Mouse (Mus musculus): ENCODE measurements around the gene Sec14l1.

Sec14l1 gene

GRCm38 (mm10) chr11:117076576-117077196, 38.3 kb upstream of the Sec14l1 start:
- Histone ChIP-seq H3K4me1 (replicated peaks; ENCODE audit: low read depth, low read length) (peaks cover 60% of the 10 kb centered on the region), H3K27me3 (ENCODE audit: insufficient read depth, low read length) (no peaks in the 10 kb centered on the region), H3K9me3 (ENCODE audit: low read length) (peaks cover 12% of the 10 kb centered on the region), H3K36me3 (ENCODE audit: insufficient read depth, low read length) (peaks cover 45% of the 10 kb centered on the region), H3K4me3 (replicated peaks; ENCODE audit: low read length) (peak overlapping the region; percentile 93)
- no peak for TF ChIP-seq CTCF (conservative IDR thresholded peaks at IDR 0.05; ENCODE audit: low read length)
- TF ChIP-seq POU5F1 (IDR thresholded peaks at IDR 0.05; ENCODE audit: borderline replicate concordance, low read length): no peak
- TF ChIP-seq NANOG (IDR thresholded peaks at IDR 0.05; ENCODE audit: borderline replicate concordance, low read length): no peak

GRCm38 (mm10) chr11:117077227-117077626, 37.7 kb upstream of the Sec14l1 start:
- Histone ChIP-seq H3K27me3 (ENCODE audit: insufficient read depth, low read length) (no peaks in the 10 kb centered on the region), H3K4me1 (replicated peaks; ENCODE audit: low read depth, low read length) (peaks cover 63% of the 10 kb centered on the region), H3K9me3 (ENCODE audit: low read length) (peaks cover 12% of the 10 kb centered on the region), H3K4me3 (replicated peaks; ENCODE audit: low read length) (peak overlapping the region; percentile 93), H3K36me3 (ENCODE audit: insufficient read depth, low read length) (peaks cover 45% of the 10 kb centered on the region)
- TF ChIP-seq NANOG (IDR thresholded peaks at IDR 0.05; ENCODE audit: borderline replicate concordance, low read length) (no peak), CTCF (conservative IDR thresholded peaks at IDR 0.05; ENCODE audit: low read length) (no peak), POU5F1 (IDR thresholded peaks at IDR 0.05; ENCODE audit: borderline replicate concordance, low read length) (no peak)

GRCm38 (mm10) chr11:117077902-117078301, 37.1 kb upstream of the Sec14l1 start:
- H3K9me3 ChIP-seq (ENCODE audit: low read length): peaks cover 12% of the 10 kb centered on the region
- H3K4me3 ChIP-seq (replicated peaks; ENCODE audit: low read length): peak overlapping the region; percentile 93
- H3K36me3 ChIP-seq (ENCODE audit: insufficient read depth, low read length): peaks cover 45% of the 10 kb centered on the region
- no peak for TF ChIP-seq NANOG (IDR thresholded peaks at IDR 0.05; ENCODE audit: borderline replicate concordance, low read length)
- TF ChIP-seq POU5F1 (IDR thresholded peaks at IDR 0.05; ENCODE audit: borderline replicate concordance, low read length): no peak
- TF ChIP-seq CTCF (conservative IDR thresholded peaks at IDR 0.05; ENCODE audit: low read length): no peak
- peaks cover 63% of the 10 kb centered on the region for H3K4me1 ChIP-seq (replicated peaks; ENCODE audit: low read depth, low read length)
- H3K27me3 ChIP-seq (ENCODE audit: insufficient read depth, low read length): no peaks in the 10 kb centered on the region

GRCm38 (mm10) chr11:117078637-117079240, 36.2 kb upstream of the Sec14l1 start:
- H3K4me1 ChIP-seq (replicated peaks; ENCODE audit: low read depth, low read length): peaks cover 71% of the 10 kb centered on the region
- H3K27me3 ChIP-seq (ENCODE audit: insufficient read depth, low read length): no peaks in the 10 kb centered on the region
- peaks cover 12% of the 10 kb centered on the region for H3K9me3 ChIP-seq (ENCODE audit: low read length)
- no peak for TF ChIP-seq NANOG (IDR thresholded peaks at IDR 0.05; ENCODE audit: borderline replicate concordance, low read length)
- H3K36me3 ChIP-seq (ENCODE audit: insufficient read depth, low read length): peaks cover 49% of the 10 kb centered on the region
- H3K4me3 ChIP-seq (replicated peaks; ENCODE audit: low read length): peak overlapping the region; percentile 93

- peaks cover 81% of the 10 kb centered on the region for H3K4me1 ChIP-seq (replicated peaks; ENCODE audit: low read depth, low read length)
- no peaks in the 10 kb centered on the region for H3K27me3 ChIP-seq (ENCODE audit: insufficient read depth, low read length)
- H3K4me3 ChIP-seq (replicated peaks; ENCODE audit: low read length): peak overlapping the region; percentile 93
- peaks cover 2% of the 10 kb centered on the region for H3K9me3 ChIP-seq (ENCODE audit: low read length)
- H3K36me3 ChIP-seq (ENCODE audit: insufficient read depth, low read length): peaks cover 49% of the 10 kb centered on the region
- no peak for TF ChIP-seq CTCF (conservative IDR thresholded peaks at IDR 0.05; ENCODE audit: low read length)
- no peak for TF ChIP-seq NANOG (IDR thresholded peaks at IDR 0.05; ENCODE audit: borderline replicate concordance, low read length)
- TF ChIP-seq POU5F1 (IDR thresholded peaks at IDR 0.05; ENCODE audit: borderline replicate concordance, low read length): no peak
These were observed 35.2 kb upstream of the Sec14l1 start for GRCm38 (mm10) chr11:117079651-117080190.

- H3K4me3 ChIP-seq (replicated peaks; ENCODE audit: low read length): peak overlapping the region; percentile 93
- TF ChIP-seq POU5F1 (IDR thresholded peaks at IDR 0.05; ENCODE audit: borderline replicate concordance, low read length) (no peak), NANOG (IDR thresholded peaks at IDR 0.05; ENCODE audit: borderline replicate concordance, low read length) (no peak), CTCF (conservative IDR thresholded peaks at IDR 0.05; ENCODE audit: low read length) (no peak)
- H3K9me3 ChIP-seq (ENCODE audit: low read length): no peaks in the 10 kb centered on the region
- peaks cover 49% of the 10 kb centered on the region for H3K36me3 ChIP-seq (ENCODE audit: insufficient read depth, low read length)
- H3K27me3 ChIP-seq (ENCODE audit: insufficient read depth, low read length): no peaks in the 10 kb centered on the region
- H3K4me1 ChIP-seq (replicated peaks; ENCODE audit: low read depth, low read length): peaks cover 85% of the 10 kb centered on the region
These were observed 34.8 kb upstream of the Sec14l1 start for GRCm38 (mm10) chr11:117080209-117080608.

- peak overlapping the region; percentile 93 for H3K4me3 ChIP-seq (replicated peaks; ENCODE audit: low read length)
- TF ChIP-seq NANOG (IDR thresholded peaks at IDR 0.05; ENCODE audit: borderline replicate concordance, low read length): no peak
- TF ChIP-seq CTCF (conservative IDR thresholded peaks at IDR 0.05; ENCODE audit: low read length): peak; percentile 94
- TF ChIP-seq POU5F1 (IDR thresholded peaks at IDR 0.05; ENCODE audit: borderline replicate concordance, low read length): no peak
- H3K36me3 ChIP-seq (ENCODE audit: insufficient read depth, low read length): peaks cover 52% of the 10 kb centered on the region
- no peaks in the 10 kb centered on the region for H3K9me3 ChIP-seq (ENCODE audit: low read length)
- H3K4me1 ChIP-seq (replicated peaks; ENCODE audit: low read depth, low read length): peaks cover 87% of the 10 kb centered on the region
- no peaks in the 10 kb centered on the region for H3K27me3 ChIP-seq (ENCODE audit: insufficient read depth, low read length)
These were observed 33.6 kb upstream of the Sec14l1 start for GRCm38 (mm10) chr11:117081165-117082064.

GRCm38 (mm10) chr11:117082353-117082934, 32.5 kb upstream of the Sec14l1 start:
- Histone ChIP-seq H3K4me1 (replicated peaks; ENCODE audit: low read depth, low read length) (peaks cover 95% of the 10 kb centered on the region), H3K36me3 (ENCODE audit: insufficient read depth, low read length) (peaks cover 48% of the 10 kb centered on the region), H3K27me3 (ENCODE audit: insufficient read depth, low read length) (no peaks in the 10 kb centered on the region), H3K4me3 (replicated peaks; ENCODE audit: low read length) (peak overlapping the region; percentile 68), H3K9me3 (ENCODE audit: low read length) (no peaks in the 10 kb centered on the region)
- TF ChIP-seq CTCF (conservative IDR thresholded peaks at IDR 0.05; ENCODE audit: low read length) (no peak), POU5F1 (IDR thresholded peaks at IDR 0.05; ENCODE audit: borderline replicate concordance, low read length) (no peak), NANOG (IDR thresholded peaks at IDR 0.05; ENCODE audit: borderline replicate concordance, low read length) (peak; percentile 99)
